Mouse (Mus musculus): ENCODE measurements around the gene Mrpl45. TPM values are rescaled to one million over a fixed set of nuclear protein-coding genes. Genes with fewer than 3 reads are reported as not detected.
A peak's percentile ranks its signal among the peaks of the same experiment; 100 is the strongest.
"Not testable (repeated sequence)": the region's sequence is repeated elsewhere in the genome, so short reads cannot be mapped to it uniquely, and the experiment has no call there.

Gene Mrpl45
- polyA plus RNA-seq, 1 experiment from 2014 or later = 51.2 TPM

GRCm38 (mm10) chr11:97314110-97314509, 1.4 kb upstream of the Mrpl45 start:
- H3K27ac ChIP-seq = no peak overlapping the region
- no peak for ATAC-seq (ENCODE audit: insufficient number of reproducible peaks, insufficient read depth, low FRiP score, low TSS enrichment, low read depth)
- 92% methylated on average over 3 of the region's 3 CpGs for WGBS
- peaks cover 27% of the 10 kb centered on the region for H3K4me1 ChIP-seq (replicated peaks)
- no peaks in the 10 kb centered on the region for H3K9me3 ChIP-seq
- H3K4me2 ChIP-seq = no peak overlapping the region
- H3K27me3 ChIP-seq = peaks cover 7% of the 10 kb centered on the region
- H3K4me3 ChIP-seq (replicated peaks) = no peak overlapping the region
- H3K36me3 ChIP-seq = peaks cover 10% of the 10 kb centered on the region; the same call in 1 of the 2 replicates
- H3K9ac ChIP-seq (replicated peaks) = no peak overlapping the region

DNA sequence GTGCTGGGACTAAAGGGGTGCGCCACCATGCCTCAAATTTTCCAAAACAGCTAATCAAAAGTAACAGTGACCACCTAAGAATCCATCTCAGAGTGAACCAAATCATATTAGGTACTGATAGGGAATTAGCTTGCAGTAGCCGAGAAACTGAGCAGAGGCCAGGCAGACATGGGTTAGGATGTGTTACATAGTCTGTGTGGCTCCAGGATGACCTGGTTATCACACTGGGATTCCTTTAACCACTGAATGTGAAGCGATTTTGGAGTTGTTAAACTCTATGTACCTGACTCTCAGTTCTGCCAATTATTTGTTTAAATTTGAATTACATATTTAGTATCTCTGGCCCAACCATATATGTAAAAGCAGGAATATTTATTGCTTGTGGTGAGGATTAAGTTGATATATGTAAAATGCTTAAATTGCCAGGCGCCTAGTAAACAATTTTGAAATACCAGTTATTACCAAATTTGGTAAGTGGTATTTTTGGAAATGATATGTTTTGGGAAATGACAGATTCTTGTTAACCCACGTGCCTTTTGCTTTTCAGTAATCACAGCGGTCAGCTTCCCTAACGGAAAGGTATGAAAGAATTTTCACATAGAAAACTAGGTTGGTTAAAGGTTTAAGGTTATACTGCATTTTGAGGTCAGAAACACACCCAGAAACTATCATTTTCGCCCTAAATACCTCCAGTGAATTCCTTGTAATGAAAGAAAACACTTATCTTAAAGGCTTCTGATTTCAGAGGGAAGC, 589 bp upstream of the Mrpl45 start:
- peaks cover 22% of the 10 kb centered on the region for H3K4me1 ChIP-seq (replicated peaks)
- H3K36me3 ChIP-seq = peaks cover 13% of the 10 kb centered on the region; the same call in 1 of the 2 replicates
- no peak overlapping the region for H3K27ac ChIP-seq
- H3K4me2 ChIP-seq = peak overlapping the region; percentile 64
- no peaks in the 10 kb centered on the region for H3K9me3 ChIP-seq
- peak overlapping the region; percentile 55; the same call in 1 of the 2 replicates for H3K4me3 ChIP-seq (replicated peaks)
- no peak overlapping the region for H3K9ac ChIP-seq (replicated peaks)
- 51% methylated on average over 8 of the region's 8 CpGs for WGBS
- peaks cover 7% of the 10 kb centered on the region for H3K27me3 ChIP-seq
- no peak for ATAC-seq (ENCODE audit: insufficient number of reproducible peaks, insufficient read depth, low FRiP score, low TSS enrichment, low read depth)

GRCm38 (mm10) chr11:97321197-97321596, 5.7 kb downstream of the Mrpl45 start:
- Histone ChIP-seq H3K9me3 (no peaks in the 10 kb centered on the region), H3K27me3 (no peaks in the 10 kb centered on the region), H3K9ac (replicated peaks) (no peak overlapping the region), H3K4me2 (no peak overlapping the region), H3K36me3 (peaks cover 64% of the 10 kb centered on the region), H3K27ac (no peak overlapping the region), H3K4me1 (replicated peaks) (peaks cover 8% of the 10 kb centered on the region; the same call in 1 of the 2 replicates), H3K4me3 (replicated peaks) (no peak overlapping the region)
- 94% methylated on average over 8 of the region's 8 CpGs for WGBS
- no peak for ATAC-seq (ENCODE audit: insufficient number of reproducible peaks, insufficient read depth, low FRiP score, low TSS enrichment, low read depth)

DNA sequence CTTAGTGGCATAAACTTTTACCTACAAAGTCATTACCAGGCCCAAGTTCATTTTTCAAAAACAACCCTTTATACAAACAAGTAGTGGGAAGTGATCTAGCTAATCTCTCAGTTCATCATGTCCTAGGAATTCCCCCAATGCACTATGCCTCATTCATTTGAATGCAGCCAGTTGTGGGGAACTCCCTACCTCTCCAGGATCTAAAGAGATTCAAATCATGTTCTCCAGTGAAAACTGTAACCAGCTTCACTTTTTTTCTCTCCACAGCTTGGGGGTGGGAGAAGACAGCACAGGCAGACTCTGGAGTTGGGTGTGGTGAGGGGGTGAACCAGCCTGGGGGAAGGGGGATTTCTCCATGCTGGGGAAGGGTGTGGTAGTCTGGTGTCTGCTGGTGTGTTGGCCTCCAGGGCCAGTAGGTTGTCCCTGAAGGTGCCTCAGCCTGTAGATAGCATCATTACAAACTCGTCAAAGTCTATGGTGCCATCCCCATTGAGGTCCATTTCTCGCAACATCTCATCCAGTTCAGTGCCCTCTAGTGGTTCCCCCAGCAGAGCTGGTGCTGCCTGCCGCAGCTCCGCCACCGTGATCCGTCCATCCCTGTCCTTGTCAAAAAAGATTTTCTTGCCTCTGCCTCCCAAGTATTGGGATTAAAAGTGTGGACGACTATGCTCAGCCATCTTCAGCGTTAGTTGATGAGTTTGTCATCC, 6.5 kb downstream of the Mrpl45 start:
- ATAC-seq (ENCODE audit: insufficient number of reproducible peaks, insufficient read depth, low FRiP score, low TSS enrichment, low read depth) = not testable (repeated sequence)

DNA sequence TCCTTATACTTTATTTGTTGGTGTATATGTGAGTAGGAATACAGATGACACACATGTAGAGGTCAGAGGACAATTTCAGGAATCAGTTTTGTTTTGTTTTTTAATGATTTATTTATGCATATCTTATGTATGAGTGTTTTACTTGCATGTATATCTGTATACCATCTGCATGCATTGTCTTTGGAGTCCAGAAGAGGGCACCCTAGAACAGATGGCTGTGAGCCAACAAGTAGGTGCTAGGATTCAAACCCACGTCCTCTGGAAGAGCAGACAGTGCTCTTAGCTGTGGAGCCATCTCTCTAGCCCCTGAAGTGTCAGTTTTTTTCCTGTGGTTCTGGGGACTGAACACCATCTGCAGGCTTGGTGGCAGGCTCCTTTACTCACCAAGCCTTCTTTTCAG, 9.7 kb downstream of the Mrpl45 start:
- no peak overlapping the region for H3K4me2 ChIP-seq
- no peak overlapping the region for H3K27ac ChIP-seq
- no peaks in the 10 kb centered on the region for H3K4me1 ChIP-seq (replicated peaks)
- H3K9me3 ChIP-seq = no peaks in the 10 kb centered on the region
- no peak for ATAC-seq (ENCODE audit: insufficient number of reproducible peaks, insufficient read depth, low FRiP score, low TSS enrichment, low read depth)
- H3K36me3 ChIP-seq = peaks cover 89% of the 10 kb centered on the region
- H3K27me3 ChIP-seq = no peaks in the 10 kb centered on the region
- H3K4me3 ChIP-seq (replicated peaks) = no peak overlapping the region
- H3K9ac ChIP-seq (replicated peaks) = no peak overlapping the region
- WGBS = 71% methylated on average over 1 of the region's 1 CpGs

More for the DNA sequence above, 6.5 kb downstream of the Mrpl45 start:
- not testable (repeated sequence) for H3K9ac ChIP-seq (replicated peaks); H3K4me1 ChIP-seq (replicated peaks); H3K4me3 ChIP-seq (replicated peaks); H3K27ac ChIP-seq; H3K27me3 ChIP-seq; H3K4me2 ChIP-seq; H3K9me3 ChIP-seq
- H3K36me3 ChIP-seq = peaks cover 72% of the 10 kb centered on the region
- 84% methylated on average over 8 of the region's 8 CpGs for WGBS

DNA sequence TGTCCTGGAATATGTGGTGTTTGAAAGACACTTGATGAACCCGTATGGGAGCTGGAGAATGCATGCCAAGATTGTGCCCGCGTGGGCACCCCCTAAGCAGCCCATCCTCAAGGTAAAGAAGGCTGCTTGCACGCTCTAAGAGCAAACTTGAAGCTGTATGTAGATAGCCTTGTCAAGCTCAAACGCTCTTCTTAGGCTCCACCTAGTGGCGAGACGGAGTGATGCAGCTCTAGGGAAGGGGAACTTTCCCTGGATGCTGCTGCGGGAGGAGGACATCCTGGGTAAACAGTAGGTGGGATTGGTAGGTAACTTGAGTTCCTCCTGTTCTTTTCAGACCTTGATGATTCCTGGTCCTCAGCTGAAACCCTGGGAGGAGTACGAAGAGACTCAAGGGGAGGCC, 12.6 kb downstream of the Mrpl45 start:
- 29% methylated on average over 9 of the region's 9 CpGs for WGBS
- ATAC-seq (ENCODE audit: insufficient number of reproducible peaks, insufficient read depth, low FRiP score, low TSS enrichment, low read depth) = no peak
- no peaks in the 10 kb centered on the region for H3K27me3 ChIP-seq

GRCm38 (mm10) chr11:97330315-97330714, 14.8 kb downstream of the Mrpl45 start:
- Histone ChIP-seq H3K9ac (replicated peaks) (no peak overlapping the region), H3K9me3 (no peaks in the 10 kb centered on the region), H3K27me3 (no peaks in the 10 kb centered on the region), H3K4me1 (replicated peaks) (peaks cover 6% of the 10 kb centered on the region; the same call in 1 of the 2 replicates), H3K4me2 (no peak overlapping the region), H3K36me3 (peaks cover 53% of the 10 kb centered on the region), H3K4me3 (replicated peaks) (no peak overlapping the region), H3K27ac (no peak overlapping the region)
- WGBS = 91% methylated on average over 1 of the region's 1 CpGs
- no peak for ATAC-seq (ENCODE audit: insufficient number of reproducible peaks, insufficient read depth, low FRiP score, low TSS enrichment, low read depth)

More for the DNA sequence above, 12.6 kb downstream of the Mrpl45 start:
- H3K27ac ChIP-seq = no peak overlapping the region
- no peak overlapping the region for H3K4me2 ChIP-seq
- H3K36me3 ChIP-seq = peaks cover 72% of the 10 kb centered on the region
- H3K9ac ChIP-seq (replicated peaks) = no peak overlapping the region
- H3K4me1 ChIP-seq (replicated peaks) = peaks cover 6% of the 10 kb centered on the region; the same call in 1 of the 2 replicates
- no peaks in the 10 kb centered on the region for H3K9me3 ChIP-seq
- H3K4me3 ChIP-seq (replicated peaks) = no peak overlapping the region

GRCm38 (mm10) chr11:97331231-97332190, 16.0 kb downstream of the Mrpl45 start:
- no peak overlapping the region for H3K27ac ChIP-seq
- H3K4me1 ChIP-seq (replicated peaks) = peaks cover 11% of the 10 kb centered on the region
- no peak overlapping the region for H3K4me2 ChIP-seq
- no peak overlapping the region for H3K4me3 ChIP-seq (replicated peaks)
- no peaks in the 10 kb centered on the region for H3K9me3 ChIP-seq
- no peaks in the 10 kb centered on the region for H3K27me3 ChIP-seq
- 79% methylated on average over 12 of the region's 12 CpGs for WGBS
- H3K9ac ChIP-seq (replicated peaks) = no peak overlapping the region
- peaks cover 41% of the 10 kb centered on the region for H3K36me3 ChIP-seq
- no peak for ATAC-seq (ENCODE audit: insufficient number of reproducible peaks, insufficient read depth, low FRiP score, low TSS enrichment, low read depth)

GRCm38 (mm10) chr11:97333044-97333443, 17.5 kb downstream of the Mrpl45 start:
- Histone ChIP-seq H3K9ac (replicated peaks) (no peak overlapping the region), H3K36me3 (peaks cover 27% of the 10 kb centered on the region), H3K27me3 (peaks cover 8% of the 10 kb centered on the region), H3K9me3 (no peaks in the 10 kb centered on the region), H3K4me2 (no peak overlapping the region), H3K27ac (no peak overlapping the region), H3K4me1 (replicated peaks) (peaks cover 13% of the 10 kb centered on the region), H3K4me3 (replicated peaks) (no peak overlapping the region)
- WGBS = 52% methylated on average over 9 of the region's 9 CpGs
- ATAC-seq (ENCODE audit: insufficient number of reproducible peaks, insufficient read depth, low FRiP score, low TSS enrichment, low read depth) = no peak

GRCm38 (mm10) chr11:97333896-97334295, 18.4 kb downstream of the Mrpl45 start:
- Histone ChIP-seq H3K9ac (replicated peaks) (no peak overlapping the region), H3K4me3 (replicated peaks) (no peak overlapping the region), H3K4me2 (no peak overlapping the region), H3K4me1 (replicated peaks) (peaks cover 22% of the 10 kb centered on the region), H3K36me3 (peaks cover 18% of the 10 kb centered on the region), H3K27ac (no peak overlapping the region), H3K9me3 (no peaks in the 10 kb centered on the region), H3K27me3 (peaks cover 17% of the 10 kb centered on the region)
- WGBS = 70% methylated on average over 1 of the region's 1 CpGs
- ATAC-seq (ENCODE audit: insufficient number of reproducible peaks, insufficient read depth, low FRiP score, low TSS enrichment, low read depth) = no peak

DNA sequence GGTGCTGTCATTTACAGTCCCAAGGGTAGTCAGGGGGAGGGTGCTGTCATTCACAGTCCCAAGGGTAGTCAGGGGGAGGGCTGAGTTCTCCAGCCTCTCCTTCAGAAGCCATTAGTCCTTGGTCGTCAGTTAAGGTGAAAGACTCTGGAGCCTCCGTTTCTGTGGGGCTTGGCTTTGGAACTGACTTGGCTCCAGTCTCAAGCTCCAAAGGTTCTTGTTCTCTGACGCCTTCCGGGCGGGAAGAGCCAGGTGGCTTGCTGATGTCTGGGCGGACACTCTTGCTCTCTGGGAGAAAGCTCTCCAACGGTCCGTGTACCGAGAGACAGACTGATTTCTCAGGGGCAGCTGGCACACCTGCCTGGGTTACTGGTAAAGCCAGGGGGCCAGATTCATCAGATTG, 18.9 kb downstream of the Mrpl45 start:
- Histone ChIP-seq H3K4me3 (replicated peaks) (no peak overlapping the region), H3K9ac (replicated peaks) (no peak overlapping the region), H3K4me2 (no peak overlapping the region), H3K9me3 (no peaks in the 10 kb centered on the region), H3K4me1 (replicated peaks) (peaks cover 24% of the 10 kb centered on the region), H3K27me3 (peaks cover 19% of the 10 kb centered on the region), H3K36me3 (peaks cover 13% of the 10 kb centered on the region), H3K27ac (no peak overlapping the region)
- WGBS = 87% methylated on average over 9 of the region's 9 CpGs
- ATAC-seq (ENCODE audit: insufficient number of reproducible peaks, insufficient read depth, low FRiP score, low TSS enrichment, low read depth) = no peak
